12 mouse cellular contexts compared by ENCODE assay signal in genomic region chr2:50419648-50420047, GRCm38 (mm10).
"Had no signal": no experiment of that assay in that cellular context is flagged by ENCODE, and none has a peak within 500 bp of the region (broad histone marks: within the 10 kb centered on the region; RNA-seq: fewer than 3 reads in every experiment).

No protein-coding gene starts in this region.

- H3K27me3 ChIP-seq: hindbrain, embryonic 12.5 days; midbrain, embryonic 13.5 days had no signal

- H3K9me3 ChIP-seq: hindbrain, embryonic 12.5 days; midbrain, embryonic 13.5 days had no signal

- H3K27ac ChIP-seq: hindbrain, embryonic 12.5 days; kidney, postnatal 0 days; layer of hippocampus, adult 2 months; liver, embryonic 14.5 days; midbrain, embryonic 13.5 days; stomach, postnatal 0 days had no signal

- H3K4me1 ChIP-seq: hindbrain, embryonic 12.5 days; midbrain, embryonic 13.5 days had no signal

- ATAC-seq: hindbrain, embryonic 16.5 days; midbrain, embryonic 13.5 days had no signal

- H3K4me3 ChIP-seq: hindbrain, embryonic 12.5 days; layer of hippocampus, adult 2 months; midbrain, embryonic 13.5 days; myocyte had no signal

- H3K9ac ChIP-seq: hindbrain, embryonic 12.5 days; liver, embryonic 14.5 days; midbrain, embryonic 13.5 days had no signal

- DNase-seq: kidney, adult 9 months; kidney, postnatal 36 days; left cerebral cortex, postnatal 4 days; thymus, postnatal 14 days had no signal

- H3K4me2 ChIP-seq: hindbrain, embryonic 12.5 days; midbrain, embryonic 13.5 days had no signal

- H3K36me3 ChIP-seq: hindbrain, embryonic 12.5 days; midbrain, embryonic 13.5 days had no signal
